Mouse (Mus musculus) heart, postnatal 25 days (tissue): Measurements from ENCODE around the gene Lifr. TPM values are rescaled to one million over a fixed set of nuclear protein-coding genes. Genes with fewer than 3 reads are reported as not detected.

Experiments used
- DNase-seq: peaks from one replicate; pipeline ENCODE4 v3.0.0; 2022; ENCODE audit warnings: low spot score
- intact Hi-C: fragments of 180-260 bp; cut with DNase I; formaldehyde crosslinking; loops from one replicate; pipeline ENCODE4 v1.15.1; 2025
- total RNA-seq, 2 experiments: library from RNA; stranded (reverse); gene quantifications; 2 replicates each; pipeline ENCODE4 v1.2.3; 2021

Lifr gene
- total RNA-seq, 2 experiments from 2014 or later = 53.8 to 63.4 TPM

DNA sequence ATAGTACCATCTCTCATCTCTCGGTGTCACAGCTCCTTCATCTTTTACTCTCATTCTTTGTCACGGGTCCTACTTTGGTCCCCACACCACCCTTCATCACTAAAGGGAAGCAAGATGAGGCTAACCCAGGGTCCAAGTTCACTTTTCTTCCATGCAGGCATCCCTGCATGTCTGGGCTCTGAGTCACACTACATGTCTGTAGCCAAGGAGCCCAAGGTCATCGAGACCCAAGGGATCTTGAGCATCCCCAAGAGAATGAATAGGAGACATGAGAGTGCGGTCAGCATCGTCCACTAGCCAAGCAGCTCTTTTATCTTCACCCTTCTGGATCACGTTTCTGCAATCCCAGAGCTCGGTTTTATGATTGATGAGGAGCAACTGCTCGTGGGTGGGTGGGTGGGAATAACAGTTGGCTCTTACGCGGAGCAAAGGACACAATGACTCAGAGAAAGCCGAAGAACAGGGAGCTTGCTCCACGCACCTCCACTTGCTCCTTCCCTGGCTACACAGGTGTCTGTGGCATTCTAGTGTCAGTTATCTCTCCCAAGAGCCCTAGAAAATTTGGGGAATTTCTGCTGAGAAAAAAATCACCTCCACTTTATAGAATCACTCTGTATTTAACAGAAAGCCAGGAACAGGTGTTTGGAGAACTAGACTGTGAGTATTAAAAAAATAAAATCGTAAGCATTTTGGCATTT is 143.1 kb downstream of the Lifr start:
- intact Hi-C loops = no loop called here
- DNase-seq = no peak

GRCm38 (mm10) chr15:7239904-7240303 is 149.5 kb downstream of the Lifr start:
- intact Hi-C loops = no loop called here
- DNase-seq = no peak

- intact Hi-C loops = no loop called here
- no peak for DNase-seq
Observed at GRCm38 (mm10) chr15:7240950-7241349, 150.5 kb downstream of the Lifr start.

DNA sequence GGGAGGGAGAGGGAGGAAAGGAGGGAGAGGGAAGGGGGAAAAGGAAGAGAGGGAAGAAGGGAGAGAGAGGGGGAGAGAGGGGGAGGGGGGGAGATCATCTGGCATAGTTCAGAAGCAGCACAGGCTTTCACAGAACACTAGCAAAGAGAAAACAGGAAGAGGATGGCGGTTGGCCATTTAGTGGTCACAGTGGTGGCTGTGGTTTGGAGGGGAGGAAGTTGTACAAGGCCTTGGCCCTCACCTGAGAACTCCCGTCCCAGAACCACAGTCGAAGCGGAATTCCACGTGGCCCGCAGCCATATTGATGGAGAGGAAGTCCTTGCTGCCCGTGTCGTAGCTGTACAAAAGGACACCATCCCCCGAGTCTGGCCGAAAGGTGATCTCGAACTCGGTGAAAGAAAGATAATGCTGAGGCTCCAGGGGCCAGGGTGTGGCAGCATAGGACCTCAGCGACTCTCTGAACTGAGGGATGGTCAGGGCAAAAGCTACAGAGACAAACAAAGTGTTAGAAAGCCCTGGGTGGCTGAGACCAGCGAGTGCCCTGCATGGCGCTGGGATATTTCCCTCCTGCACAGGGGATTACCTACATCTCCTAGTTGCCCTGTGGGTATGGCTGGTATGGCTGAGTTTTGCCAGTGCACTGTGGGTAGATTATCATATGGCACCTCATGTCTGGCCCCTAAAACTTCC is 151.9 kb downstream of the Lifr start:
- no peak for DNase-seq
- intact Hi-C loops = no loop called here

Other genes with a start within 250 kb of the Lifr start
- 10 to 100 TPM in 1 of 2 experiments, 1 to 10 TPM in 1; 9.0 to 11.3 TPM for gene Osmr, start 215.6 kb upstream of the Lifr start, total RNA-seq